Mouse (Mus musculus) forebrain, postnatal 0 days (tissue): ENCODE results near the gene Gm10600. TPM values are rescaled to one million over a fixed set of nuclear protein-coding genes. Genes with fewer than 3 reads are reported as not detected.
"Not testable (repeated sequence)": the region's sequence is repeated elsewhere in the genome, so short reads cannot be mapped to it uniquely, and the experiment has no call there.

Experiments
- ATAC-seq: fragments of 200-750 bp; cut with Nextera tagmentation; 2 replicates; pipeline ENCODE4 v1.8.0; 2017; ENCODE audit warnings: mild to moderate bottlenecking, moderate library complexity
- DNase-seq: peaks from one replicate; pipeline ENCODE4 v3.0.0-alpha.2; 2015
- H3K27ac ChIP-seq: fragments of 300-500 bp; sonication (generic); 2 replicates; pipeline ENCODE4 v1.5.1; 2014; ENCODE audit warnings: low read depth, mild to moderate bottlenecking, antibody characterized with exemption, low read length, moderate library complexity, mixed read lengths
- H3K27me3 ChIP-seq: fragments of 300-500 bp; sonication (generic); 2 replicates; pipeline ENCODE4 v1.6.1; 2014; ENCODE audit warnings: mild to moderate bottlenecking, low read length, mixed read lengths; ENCODE audit not compliant: insufficient read depth
- H3K36me3 ChIP-seq: fragments of 300-500 bp; sonication (generic); 2 replicates; pipeline ENCODE4 v1.6.1; 2014; ENCODE audit warnings: mild to moderate bottlenecking, moderate library complexity; ENCODE audit not compliant: insufficient read depth
- H3K4me1 ChIP-seq: fragments of 300-500 bp; sonication (generic); 2 replicates; pipeline ENCODE4 v1.6.1; 2014; ENCODE audit warnings: antibody characterized with exemption; ENCODE audit not compliant: insufficient read depth
- H3K4me2 ChIP-seq: fragments of 300-500 bp; sonication (generic); 2 replicates; pipeline ENCODE4 v1.6.1; 2014; ENCODE audit warnings: low read depth, mild to moderate bottlenecking, moderate library complexity
- H3K4me3 ChIP-seq: fragments of 300-500 bp; sonication (generic); 2 replicates; pipeline ENCODE4 v1.5.1; 2014; ENCODE audit warnings: low read depth, low read length, mixed read lengths
- H3K9ac ChIP-seq: fragments of 300-500 bp; sonication (generic); 2 replicates; pipeline ENCODE4 v1.6.1; 2014; ENCODE audit warnings: mild to moderate bottlenecking
- H3K9me3 ChIP-seq: fragments of 300-500 bp; sonication (generic); 2 replicates; pipeline ENCODE4 v1.6.1; 2016; ENCODE audit warnings: low read length
- WGBS: fragments of 180-500 bp; shearing (Covaris S2); extraction: QIAGEN DNeasy Blood & Tissue Kit; methylation state at CpG from one replicate; pipeline ENCODE4 v1.1.7; 2014; 5-methylcytosine and 5-hydroxymethylcytosine counted together
- polyA plus RNA-seq: library from polyadenylated mRNA; unstranded; fragments of >200 nt; fragmentation: Nextera tagmentation; extraction: Ambion mirVana; gene quantifications from 2 replicates; pipeline ENCODE4 v1.2.1, GENCODE M21; 2015
- total RNA-seq: library from RNA; depleted of rRNA; stranded (reverse); fragments of >200 nt; gene quantifications from 2 replicates; pipeline ENCODE4 v1.2.3, GENCODE M21; 2014; rRNA removed

Gene Gm10600
- total RNA-seq: not detected in 2 replicates
- polyA plus RNA-seq: not detected in 2 replicates

DNA sequence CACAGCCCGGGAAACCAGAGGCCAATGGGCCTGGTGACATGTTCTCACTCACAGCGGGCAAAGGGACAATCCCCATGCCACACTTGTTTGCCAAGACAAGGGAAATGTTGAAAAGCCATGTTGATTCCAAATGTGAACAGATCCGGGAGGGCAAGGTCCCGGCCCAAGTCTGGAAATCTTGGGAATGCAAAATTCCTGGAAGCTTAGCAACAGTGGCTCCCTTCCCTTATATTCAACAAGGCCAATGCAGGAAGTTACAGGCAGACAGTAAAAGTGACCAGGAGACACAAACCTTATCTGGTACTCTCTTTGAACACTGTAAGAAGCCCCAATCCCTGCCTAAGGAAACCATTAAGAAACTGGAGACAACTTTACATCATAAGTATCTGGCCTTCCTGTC, at the start of gene Gm10600:
Gene Gm10600 (plus strand): TSS at position 301 of the 400 bp plus-strand sequence.
- no CpG with 5 or more reads among the region's 4 CpGs for WGBS
- not testable (repeated sequence) for H3K27me3 ChIP-seq, H3K4me3 ChIP-seq, H3K36me3 ChIP-seq, H3K4me2 ChIP-seq, DNase-seq, H3K9me3 ChIP-seq, H3K9ac ChIP-seq, ATAC-seq, H3K27ac ChIP-seq, H3K4me1 ChIP-seq

DNA sequence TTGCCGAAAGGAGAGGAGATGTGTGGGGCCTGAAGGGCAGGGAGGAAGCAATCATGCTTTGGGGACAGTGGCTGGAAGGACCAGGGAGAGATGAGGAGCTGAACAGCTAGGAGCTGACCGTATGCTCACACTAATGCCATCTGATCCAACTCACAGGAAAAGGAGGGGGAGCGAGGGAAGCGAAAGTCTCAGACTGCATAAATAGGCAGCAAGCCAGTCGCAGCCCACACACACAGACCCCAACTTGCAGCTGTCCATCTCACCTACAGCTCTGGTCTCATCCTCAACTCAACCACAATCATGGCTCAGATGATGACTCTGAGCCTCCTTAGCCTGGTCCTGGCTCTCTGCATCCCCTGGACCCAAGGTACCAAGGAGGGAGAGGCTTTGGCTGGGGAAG, 15.0 kb downstream of the Gm10600 start, which contains the start of gene Ccl21b:
Gene Ccl21b (plus strand): TSS at position 301 of the 400 bp plus-strand sequence.
- DNase-seq, H3K4me2 ChIP-seq, H3K27me3 ChIP-seq, H3K27ac ChIP-seq, H3K9me3 ChIP-seq, ATAC-seq, H3K4me1 ChIP-seq, H3K36me3 ChIP-seq, H3K9ac ChIP-seq, H3K4me3 ChIP-seq: not testable (repeated sequence)
- no CpG with 5 or more reads among the region's 5 CpGs for WGBS

Other genes starting within 250 kb of the Gm10600 start
- 0.46 and 3.1 TPM in 2 replicates for gene Gm21093, start 205.9 kb upstream of the Gm10600 start, total RNA-seq
- 0.21 and 0.31 TPM in 2 replicates for gene Gm21093, start 205.9 kb upstream of the Gm10600 start, polyA plus RNA-seq
- not detected in 2 replicates for gene Gm3893, start 149.4 kb upstream of the Gm10600 start, total RNA-seq
- gene Gm3893, start 149.4 kb upstream of the Gm10600 start, polyA plus RNA-seq: not detected in 2 replicates
- gene Gm13304, start 125.8 kb upstream of the Gm10600 start, total RNA-seq: not detected in 2 replicates
- not detected in 2 replicates for gene Gm13304, start 125.8 kb upstream of the Gm10600 start, polyA plus RNA-seq
- 4.2 and 7.7 TPM in 2 replicates for gene Gm13306, start 87.2 kb upstream of the Gm10600 start, total RNA-seq
- gene Gm13306, start 87.2 kb upstream of the Gm10600 start, polyA plus RNA-seq: 5.6 and 8.1 TPM in 2 replicates
- gene Gm13305, start 72.0 kb upstream of the Gm10600 start, total RNA-seq: 0.05 and 0.31 TPM in 2 replicates
- gene Gm13305, start 72.0 kb upstream of the Gm10600 start, polyA plus RNA-seq: 0.26 TPM in 1 of 2 replicates, not detected in the other
- gene Ccl21b, start 15.1 kb downstream of the Gm10600 start, total RNA-seq: not detected in 2 replicates
- gene Ccl21b, start 15.1 kb downstream of the Gm10600 start, polyA plus RNA-seq: not detected in 2 replicates
- not detected in 2 replicates for gene Gm21953, start 53.6 kb downstream of the Gm10600 start, total RNA-seq
- gene Gm21953, start 53.6 kb downstream of the Gm10600 start, polyA plus RNA-seq: not detected in 2 replicates
- gene Fam205a3, start 77.7 kb downstream of the Gm10600 start, total RNA-seq: 0.54 TPM in 1 of 2 replicates, not detected in the other
- gene Fam205a3, start 77.7 kb downstream of the Gm10600 start, polyA plus RNA-seq: not detected in 2 replicates
- gene Gm21586, start 198.7 kb downstream of the Gm10600 start, total RNA-seq: not detected in 2 replicates
- gene Gm21586, start 198.7 kb downstream of the Gm10600 start, polyA plus RNA-seq: not detected in 2 replicates
- gene Gm2163, start 226.1 kb downstream of the Gm10600 start, total RNA-seq: 0.29 and 0.46 TPM in 2 replicates
- 0.10 and 0.15 TPM in 2 replicates for gene Gm2163, start 226.1 kb downstream of the Gm10600 start, polyA plus RNA-seq